Mouse (Mus musculus) heart, postnatal 25 days (tissue): Measurements from ENCODE around the gene March7. TPM values are rescaled to one million over a fixed set of nuclear protein-coding genes. Genes with fewer than 3 reads are reported as not detected.

Experiments used
- DNase-seq: peaks from one replicate; pipeline ENCODE4 v3.0.0; 2022; ENCODE audit warnings: low spot score
- intact Hi-C: fragments of 180-260 bp; cut with DNase I; formaldehyde crosslinking; loops from one replicate; pipeline ENCODE4 v1.15.1; 2025
- total RNA-seq, 2 experiments: library from RNA; stranded (reverse); gene quantifications; 2 replicates each; pipeline ENCODE4 v1.2.3; 2021

Gene March7
- total RNA-seq, 2 experiments from 2014 or later = 24.1 to 25.9 TPM

- intact Hi-C loops = no loop called here
- no peak for DNase-seq
Observed at GRCm38 (mm10) chr2:60282625-60283024, 72.9 kb downstream of the March7 start.

- no peak for DNase-seq
- intact Hi-C loops = no loop called here
Observed at GRCm38 (mm10) chr2:60283208-60283750, 73.6 kb downstream of the March7 start.

- intact Hi-C loops = no loop called here
- peak; percentile 62 for DNase-seq
Observed at GRCm38 (mm10) chr2:60283751-60284466, 74.2 kb downstream of the March7 start.

GRCm38 (mm10) chr2:60284467-60284821, 74.8 kb downstream of the March7 start, which contains the start of gene Cd302:
Gene Cd302 (minus strand): TSS chr2:60284488.
- intact Hi-C loops = no loop called here
- no peak for DNase-seq

- intact Hi-C loops = no loop called here
- no peak for DNase-seq
Observed at GRCm38 (mm10) chr2:60285107-60285617, 75.5 kb downstream of the March7 start.

- intact Hi-C loops = no loop called here
- no peak for DNase-seq
Observed at GRCm38 (mm10) chr2:60288606-60289005, 78.9 kb downstream of the March7 start.

GRCm38 (mm10) chr2:60289451-60289850, 79.8 kb downstream of the March7 start:
- intact Hi-C loops = no loop called here
- DNase-seq = no peak

- intact Hi-C loops = no loop called here
- DNase-seq = no peak
Observed at GRCm38 (mm10) chr2:60291381-60291780, 81.7 kb downstream of the March7 start.

GRCm38 (mm10) chr2:60298266-60298665, 88.6 kb downstream of the March7 start:
- intact Hi-C loops = no loop called here
- DNase-seq = no peak

GRCm38 (mm10) chr2:60299323-60299722, 89.6 kb downstream of the March7 start:
- intact Hi-C loops = no loop called here

More at GRCm38 (mm10) chr2:60299323-60299722, 89.6 kb downstream of the March7 start:
- no peak for DNase-seq

Other genes with a start within 250 kb of the March7 start
- gene Baz2b, start within 50 bp of the March7 start, total RNA-seq = 10 to 100 TPM; 34.7 to 40.5 TPM
- gene Cd302, start 74.6 kb downstream of the March7 start, total RNA-seq = 1 to 10 TPM; 9.4 to 9.9 TPM
- gene Ly75, start 173.4 kb downstream of the March7 start, total RNA-seq = under 1 TPM; 0.61 to 0.75 TPM